Mouse (Mus musculus): Measurements from ENCODE around the gene Pi4ka. TPM values are rescaled to one million over a fixed set of nuclear protein-coding genes. Genes with fewer than 3 reads are reported as not detected.

The Pi4ka gene
- total and polyA plus RNA-seq, 3 experiments = 49.0 to 57.1 (median 56.4) TPM

DNA sequence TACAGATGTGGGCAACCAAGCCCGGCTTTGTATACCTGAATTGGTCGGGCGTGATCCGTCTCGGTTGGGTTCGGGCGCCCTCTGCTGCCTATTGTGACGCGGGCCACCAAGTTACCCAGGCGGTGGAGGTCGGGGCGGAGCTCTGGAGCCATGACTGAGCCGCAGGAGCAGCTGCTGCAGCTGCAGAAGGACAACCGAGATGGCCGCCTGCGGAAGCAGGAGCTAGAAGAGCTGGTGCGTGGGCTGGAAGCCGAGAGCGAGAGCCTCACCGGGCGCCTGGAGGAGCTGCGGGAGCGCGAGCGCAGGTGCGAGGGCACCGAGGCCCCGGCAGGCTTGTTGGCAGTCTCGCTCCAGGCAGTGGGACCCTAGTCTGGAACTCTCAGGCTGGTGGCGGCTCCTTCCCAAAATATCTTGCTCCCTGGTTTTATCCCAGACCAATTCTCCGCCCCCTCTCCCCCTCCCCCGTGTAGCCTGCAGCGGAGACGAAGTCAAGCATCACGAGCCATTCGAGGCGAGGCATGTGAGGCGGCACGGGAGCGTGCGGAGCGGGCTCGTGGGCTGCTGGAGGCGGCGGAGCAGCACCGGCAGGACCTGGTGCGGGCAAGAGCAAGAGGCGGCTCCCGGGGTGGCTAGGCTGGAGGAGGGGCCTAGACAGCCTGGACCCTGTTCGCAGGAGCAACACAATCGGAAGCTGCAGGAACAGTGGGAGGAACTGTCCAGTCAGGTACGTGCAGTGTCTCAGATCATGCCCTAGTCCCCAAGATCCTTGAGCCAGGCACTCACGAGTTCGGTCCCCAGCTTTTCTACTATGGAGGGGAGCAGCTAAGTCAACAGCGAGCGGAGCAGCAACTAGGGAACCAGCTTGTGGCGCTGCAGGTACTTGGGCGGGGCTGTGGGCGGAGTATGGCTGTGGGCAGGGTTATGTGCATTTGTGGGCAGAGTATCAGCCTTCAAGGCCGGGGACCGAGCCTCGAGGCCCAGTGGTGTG, 129.7 kb downstream of the Pi4ka start:
- peak; percentile 93 to 94 for DNase-seq
- under 1% methylated on average over 61 of the region's 62 CpGs for WGBS
- peak overlapping the region; percentile 66 for H3K9ac ChIP-seq (ENCODE audit: low read depth, low read length)
- H3K4me1 ChIP-seq (ENCODE audit: control insufficient read depth, insufficient read depth, low read length) = peaks cover 1% of the 10 kb centered on the region; the same call in 1 of the 2 replicates
- TF ChIP-seq CTCF (IDR thresholded peaks at IDR 0.05) (peak; percentile 93; the same call in 1 of the 2 replicates), POLR2A (IDR thresholded peaks at IDR 0.05; ENCODE audit: insufficient read depth, low read depth, low read length) (peak; percentile 38; the same call in 1 of the 2 replicates), EP300 (IDR thresholded peaks at IDR 0.05; ENCODE audit: insufficient read depth, low read depth, low read length) (peak; percentile 67; the same call in 1 of the 2 replicates)
- intact Hi-C loops (cut with DNase I) = loop anchor here (1.0 to 10.0 kb wide), 4 partner anchors 66 to 382 kb away; partner anchors contain the start of genes Ppm1f and Sdf2l1
- no peaks in the 10 kb centered on the region for H3K36me3 ChIP-seq (ENCODE audit: control insufficient read depth, insufficient read depth, low read length)
- peak overlapping the region; percentile 70 for H3K4me3 ChIP-seq
- no peaks in the 10 kb centered on the region for H3K79me2 ChIP-seq (replicated peaks; ENCODE audit: control insufficient read depth, insufficient read depth, low read length)
- no peaks in the 10 kb centered on the region for H3K27me3 ChIP-seq (ENCODE audit: control insufficient read depth, insufficient read depth, low read length)
- H3K27ac ChIP-seq = peak overlapping the region; percentile 38; the same call in 1 of the 2 replicates

- H3K27me3 ChIP-seq (ENCODE audit: control insufficient read depth, insufficient read depth, low read length) = no peaks in the 10 kb centered on the region
- H3K79me2 ChIP-seq (replicated peaks; ENCODE audit: control insufficient read depth, insufficient read depth, low read length) = no peaks in the 10 kb centered on the region
- H3K4me1 ChIP-seq (ENCODE audit: control insufficient read depth, insufficient read depth, low read length) = peaks cover 1% of the 10 kb centered on the region; the same call in 1 of the 2 replicates
- intact Hi-C loops (cut with DNase I) = loop anchor here (1.0 to 10.0 kb wide), 4 partner anchors 65 to 381 kb away; partner anchors contain the start of genes Ppm1f and Sdf2l1
- no peak for TF ChIP-seq POLR2A (IDR thresholded peaks at IDR 0.05; ENCODE audit: insufficient read depth, low read depth, low read length)
- TF ChIP-seq CTCF (IDR thresholded peaks at IDR 0.05) = no peak
- no peak for TF ChIP-seq EP300 (IDR thresholded peaks at IDR 0.05; ENCODE audit: insufficient read depth, low read depth, low read length)
- no peaks in the 10 kb centered on the region for H3K36me3 ChIP-seq (ENCODE audit: control insufficient read depth, insufficient read depth, low read length)
- peak within 1 kb of the TSS; percentile 70 for H3K4me3 ChIP-seq
- peak within 1 kb of the TSS; percentile 38; the same call in 1 of the 2 replicates for H3K27ac ChIP-seq
- H3K9ac ChIP-seq (ENCODE audit: low read depth, low read length) = peak within 1 kb of the TSS; percentile 66
- WGBS = 58% methylated on average over 7 of the region's 7 CpGs
- no peak for DNase-seq
Observed at GRCm38 (mm10) chr16:17275721-17276120, 130.4 kb downstream of the Pi4ka start, which contains the start of gene Tmem191c. TSS of gene Tmem191c (plus strand) at chr16:17276077.

GRCm38 (mm10) chr16:17271856-17272255, 134.3 kb downstream of the Pi4ka start:
- intact Hi-C loops (cut with DNase I) = loop anchor here (10.0 kb wide), 1 partner anchor 377 kb away; the partner anchor contains the start of gene Ppm1f
- no peaks in the 10 kb centered on the region for H3K36me3 ChIP-seq (ENCODE audit: control insufficient read depth, insufficient read depth, low read length)

GRCm38 (mm10) chr16:17271124-17271523, 135.0 kb downstream of the Pi4ka start:
- no peak overlapping the region for H3K9ac ChIP-seq (ENCODE audit: low read depth, low read length)
- TF ChIP-seq CTCF (IDR thresholded peaks at IDR 0.05) = peak; percentile 77
- TF ChIP-seq POLR2A (IDR thresholded peaks at IDR 0.05; ENCODE audit: insufficient read depth, low read depth, low read length) = no peak
- TF ChIP-seq EP300 (IDR thresholded peaks at IDR 0.05; ENCODE audit: insufficient read depth, low read depth, low read length) = no peak
- WGBS = 62% methylated on average over 4 of the region's 4 CpGs
- peak; percentile 40 to 63 for DNase-seq
- H3K36me3 ChIP-seq (ENCODE audit: control insufficient read depth, insufficient read depth, low read length) = no peaks in the 10 kb centered on the region
- H3K79me2 ChIP-seq (replicated peaks; ENCODE audit: control insufficient read depth, insufficient read depth, low read length) = no peaks in the 10 kb centered on the region
- H3K27me3 ChIP-seq (ENCODE audit: control insufficient read depth, insufficient read depth, low read length) = no peaks in the 10 kb centered on the region
- H3K4me1 ChIP-seq (ENCODE audit: control insufficient read depth, insufficient read depth, low read length) = no peaks in the 10 kb centered on the region
- H3K4me3 ChIP-seq = no peak overlapping the region
- no peak overlapping the region for H3K27ac ChIP-seq
- intact Hi-C loops (cut with DNase I) = loop anchor here (10.0 kb wide), 1 partner anchor 376 kb away; the partner anchor contains the start of gene Ppm1f

More at GRCm38 (mm10) chr16:17271856-17272255, 134.3 kb downstream of the Pi4ka start:
- Histone ChIP-seq H3K9ac (ENCODE audit: low read depth, low read length) (no peak overlapping the region), H3K27ac (no peak overlapping the region), H3K4me3 (no peak overlapping the region), H3K79me2 (replicated peaks; ENCODE audit: control insufficient read depth, insufficient read depth, low read length) (no peaks in the 10 kb centered on the region), H3K27me3 (ENCODE audit: control insufficient read depth, insufficient read depth, low read length) (no peaks in the 10 kb centered on the region), H3K4me1 (ENCODE audit: control insufficient read depth, insufficient read depth, low read length) (peaks cover 1% of the 10 kb centered on the region; the same call in 1 of the 2 replicates)
- TF ChIP-seq EP300 (IDR thresholded peaks at IDR 0.05; ENCODE audit: insufficient read depth, low read depth, low read length) (no peak), POLR2A (IDR thresholded peaks at IDR 0.05; ENCODE audit: insufficient read depth, low read depth, low read length) (no peak), CTCF (IDR thresholded peaks at IDR 0.05) (no peak)
- WGBS = 72% methylated on average over 6 of the region's 6 CpGs
- no peak for DNase-seq

- Histone ChIP-seq H3K4me3 (no peak overlapping the region), H3K27ac (no peak overlapping the region), H3K4me1 (ENCODE audit: control insufficient read depth, insufficient read depth, low read length) (no peaks in the 10 kb centered on the region), H3K9ac (ENCODE audit: low read depth, low read length) (no peak overlapping the region), H3K79me2 (replicated peaks; ENCODE audit: control insufficient read depth, insufficient read depth, low read length) (no peaks in the 10 kb centered on the region), H3K36me3 (ENCODE audit: control insufficient read depth, insufficient read depth, low read length) (no peaks in the 10 kb centered on the region), H3K27me3 (ENCODE audit: control insufficient read depth, insufficient read depth, low read length) (no peaks in the 10 kb centered on the region)
- intact Hi-C loops (cut with DNase I) = loop anchor here (1.0 to 10.0 kb wide), 2 partner anchors 60 to 375 kb away; partner anchors contain the start of gene Ppm1f
- no peak for TF ChIP-seq EP300 (IDR thresholded peaks at IDR 0.05; ENCODE audit: insufficient read depth, low read depth, low read length)
- TF ChIP-seq CTCF (IDR thresholded peaks at IDR 0.05) = no peak
- TF ChIP-seq POLR2A (IDR thresholded peaks at IDR 0.05; ENCODE audit: insufficient read depth, low read depth, low read length) = no peak
- no peak for DNase-seq
- whole genome bisulfite sequencing = 92% methylated on average over 5 of the region's 5 CpGs
Observed at GRCm38 (mm10) chr16:17269872-17270271, 136.2 kb downstream of the Pi4ka start.

All from heart, adult 2 months (tissue).